Mouse (Mus musculus) heart, postnatal 0 days (tissue): ENCODE results near the gene Cyfip2.

Experiments
- CTCF ChIP-seq: IDR thresholded peaks from 2 replicates; pipeline ENCODE4 v1.5.1; 2016; ENCODE audit warnings: antibody characterized with exemption, control low read depth, low read depth
- EP300 ChIP-seq: IDR thresholded peaks from 2 replicates; pipeline ENCODE4 v1.6.1; 2016; ENCODE audit warnings: antibody characterized with exemption, low read depth

DNA sequence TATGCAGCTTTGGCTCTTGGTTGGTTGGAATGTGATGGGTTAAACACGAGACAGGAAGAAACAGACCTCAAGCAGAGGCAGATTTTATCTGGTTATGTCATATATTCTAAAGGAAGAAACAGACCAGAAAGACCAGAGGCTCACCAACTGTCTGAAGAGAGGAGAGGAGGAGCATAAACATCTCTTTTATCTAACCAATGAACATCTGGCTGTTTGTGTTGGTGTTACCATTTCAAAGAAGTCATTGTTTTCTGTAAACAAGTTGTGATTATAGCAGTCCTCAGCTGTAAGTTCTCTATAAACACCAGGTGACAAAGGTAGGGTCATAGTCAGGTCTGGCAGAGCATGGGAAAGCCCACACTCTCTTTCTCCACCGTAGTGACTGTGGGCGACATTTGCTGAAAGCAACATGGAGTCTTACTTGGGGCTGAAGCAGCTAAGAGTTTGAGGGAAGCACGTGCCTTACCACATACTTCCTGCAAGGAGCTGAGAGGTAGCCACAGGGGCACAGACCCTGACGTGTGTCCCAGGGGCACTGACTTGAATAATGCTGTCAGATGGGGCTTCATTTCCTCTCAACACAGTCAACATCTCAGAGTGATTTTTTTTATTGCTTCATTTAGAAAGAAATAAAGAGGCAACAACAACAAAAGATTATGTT is 31.4 kb upstream of the Cyfip2 start:
- TF ChIP-seq CTCF = no peak
- no peak for TF ChIP-seq EP300
